Mouse (Mus musculus) right cerebral cortex, adult 2 months (tissue): ENCODE results near the gene Cchcr1.

Experiments used
- DNase-seq, 2 experiments: peaks; one replicate each; pipeline ENCODE4 v3.0.0; 2021 to 2022; ENCODE audit warnings: low spot score in 2 of 2

The Cchcr1 gene

GRCm38 (mm10) chr17:35554761-35555397 is 38.0 kb downstream of the Cchcr1 start:
- DNase-seq, result no peak

- DNase-seq, result no peak
These were observed 39.4 kb downstream of the Cchcr1 start for GRCm38 (mm10) chr17:35556186-35556765.

- peak in 1 of 2 experiments; percentile 34 for DNase-seq
These were observed 39.9 kb downstream of the Cchcr1 start for GRCm38 (mm10) chr17:35556812-35557211.

- DNase-seq, result no peak
These were observed 40.5 kb downstream of the Cchcr1 start for GRCm38 (mm10) chr17:35557351-35557750.

GRCm38 (mm10) chr17:35558216-35558615 is 41.3 kb downstream of the Cchcr1 start:
- no peak for DNase-seq

- DNase-seq, result no peak
These were observed 50.2 kb downstream of the Cchcr1 start, which contains the start of gene 2300002M23Rik for GRCm38 (mm10) chr17:35567150-35567549. Gene 2300002M23Rik, plus strand, starts transcription at chr17:35567450.

GRCm38 (mm10) chr17:35567767-35568166 is 50.9 kb downstream of the Cchcr1 start:
- no peak for DNase-seq

- DNase-seq, result no peak
These were observed 52.4 kb downstream of the Cchcr1 start for GRCm38 (mm10) chr17:35569091-35569944.

- DNase-seq, result no peak
These were observed 53.9 kb downstream of the Cchcr1 start for GRCm38 (mm10) chr17:35570836-35571235.

GRCm38 (mm10) chr17:35571477-35571876 is 54.6 kb downstream of the Cchcr1 start:
- DNase-seq, result no peak

- DNase-seq, result peak; percentile 82 to 83
These were observed 61.3 kb downstream of the Cchcr1 start for GRCm38 (mm10) chr17:35578211-35578610.
